ENCODE assay signal across 9 mouse cellular contexts in genomic region chr11:69150444-69150843, GRCm38 (mm10). TPM values are rescaled to one million over a fixed set of nuclear protein-coding genes. Genes with fewer than 3 reads are reported as not detected.
DNase-seq lines count a peak whose midpoint lies in the region; ATAC-seq and TF ChIP-seq lines count a peak whose summit lies in the region.
"Had no signal": no experiment of that assay in that cellular context is flagged by ENCODE, and none has a peak within 500 bp of the region (broad histone marks: within the 10 kb centered on the region; RNA-seq: fewer than 3 reads in every experiment).

No protein-coding gene starts in this region.

- H3K27ac ChIP-seq in embryonic facial prominence, embryonic 12.5 days, result no peak overlapping the region
- H3K27ac ChIP-seq in heart, postnatal 0 days (ENCODE audit: low read depth), result no peak overlapping the region
- no peak overlapping the region for H3K27ac ChIP-seq in lung, postnatal 0 days (ENCODE audit: low read length)

- H3K4me2 ChIP-seq in embryonic facial prominence, embryonic 12.5 days (replicated peaks), result peak overlapping the region; percentile 40
- H3K4me2 ChIP-seq in heart, postnatal 0 days (ENCODE audit: low read depth, low read length), result peak overlapping the region; percentile 40
- H3K4me2 ChIP-seq in lung, postnatal 0 days (replicated peaks; ENCODE audit: low read depth, low read length), result peak overlapping the region; percentile 25; the same call in 1 of the 2 replicates

- no peak for ATAC-seq in embryonic facial prominence, embryonic 12.5 days (ENCODE audit: insufficient number of reproducible peaks, insufficient read depth, low FRiP score, low TSS enrichment)
- no peak for ATAC-seq in heart, postnatal 0 days (ENCODE audit: insufficient read depth, low read depth)
- ATAC-seq in lung, postnatal 0 days, result no peak

- H3K4me1 ChIP-seq in embryonic facial prominence, embryonic 12.5 days, result 0 out of 2 replicates have a peak, but pooled peaks cover 3% of the 10 kb centered on the region
- H3K4me1 ChIP-seq in heart, postnatal 0 days (ENCODE audit: control insufficient read depth, insufficient read depth), result no peaks in the 10 kb centered on the region; the same call in 1 of the 2 replicates
- no peaks in the 10 kb centered on the region for H3K4me1 ChIP-seq in lung, postnatal 0 days (ENCODE audit: insufficient read depth, low read depth, low read length)

- H3K27me3 ChIP-seq in embryonic facial prominence, embryonic 12.5 days, result peaks cover 4% of the 10 kb centered on the region; the same call in 1 of the 2 replicates
- peaks cover 17% of the 10 kb centered on the region for H3K27me3 ChIP-seq in heart, postnatal 0 days (ENCODE audit: control insufficient read depth, insufficient read depth, low read length)
- H3K27me3 ChIP-seq in lung, postnatal 0 days (replicated peaks; ENCODE audit: insufficient read depth, low read length), result no peaks in the 10 kb centered on the region

- H3K9ac ChIP-seq in embryonic facial prominence, embryonic 12.5 days, result 0 out of 2 replicates have a peak overlapping the region, but pooled peaks have one; percentile 3
- H3K9ac ChIP-seq in heart, postnatal 0 days (replicated peaks; ENCODE audit: low read depth, low read length), result no peak overlapping the region
- no peak overlapping the region for H3K9ac ChIP-seq in lung, postnatal 0 days (replicated peaks; ENCODE audit: low read depth)

- TF ChIP-seq CTCF in heart, postnatal 0 days (IDR thresholded peaks at IDR 0.05; ENCODE audit: low read depth), result peak; percentile 64
- peak; percentile 73 for TF ChIP-seq CTCF in lung, postnatal 0 days (IDR thresholded peaks at IDR 0.05)

- H3K4me3 ChIP-seq in embryonic facial prominence, embryonic 12.5 days, result peak overlapping the region; percentile 9
- no peak overlapping the region for H3K4me3 ChIP-seq in heart, postnatal 0 days (ENCODE audit: low read depth, low read length)
- no peak overlapping the region for H3K4me3 ChIP-seq in lung, postnatal 0 days (ENCODE audit: low read depth, low read length)

- 5% methylated on average over 7 of the region's 7 CpGs for WGBS in embryonic facial prominence, embryonic 12.5 days
- WGBS in heart, postnatal 0 days, result 8% methylated on average over 7 of the region's 7 CpGs
- WGBS in lung, postnatal 0 days, result 4% methylated on average over 7 of the region's 7 CpGs

- DNase-seq in ES-CJ7 (ENCODE audit: low read depth, low spot score), result peak; percentile 77
- DNase-seq in adrenal gland, postnatal 36 days, result peak; percentile 73 to 84
- peak; percentile 56 for DNase-seq in heart, postnatal 0 days (ENCODE audit: low spot score)
- peak; percentile 62 to 89 for DNase-seq in kidney, postnatal 36 days
- peak; percentile 80 for DNase-seq in lung, postnatal 0 days (ENCODE audit: low spot score)
- peak; percentile 49 for DNase-seq in retina, postnatal 7 days (ENCODE audit: low read depth, low spot score)
- peak; percentile 36 for DNase-seq in yolk sac, embryonic 10.5 days (ENCODE audit: low spot score)

- no peaks in the 10 kb centered on the region for H3K36me3 ChIP-seq in embryonic facial prominence, embryonic 12.5 days
- no peaks in the 10 kb centered on the region for H3K36me3 ChIP-seq in heart, postnatal 0 days (replicated peaks; ENCODE audit: control insufficient read depth, insufficient read depth, low read length)
- no peaks in the 10 kb centered on the region for H3K36me3 ChIP-seq in lung, postnatal 0 days (ENCODE audit: insufficient read depth, low read length)

- no peak for TF ChIP-seq EP300 in heart, postnatal 0 days (IDR thresholded peaks at IDR 0.05; ENCODE audit: low read depth)
- no peak for TF ChIP-seq EP300 in lung, postnatal 0 days (IDR thresholded peaks at IDR 0.05)

- no peaks in the 10 kb centered on the region for H3K9me3 ChIP-seq in embryonic facial prominence, embryonic 12.5 days
- H3K9me3 ChIP-seq in heart, postnatal 0 days (replicated peaks; ENCODE audit: control insufficient read depth, low read length), result no peaks in the 10 kb centered on the region
- no peaks in the 10 kb centered on the region for H3K9me3 ChIP-seq in lung, postnatal 0 days (ENCODE audit: low read length)

RNA-seq across cellular contexts. Expression of gene Alox12b, which starts 6.3 kb away (rescaled TPM):
- total RNA-seq in adrenal gland, postnatal 36 days (2021), result not detected
- 0.15 and 0.19 TPM in 2 replicates for polyA plus RNA-seq in embryonic facial prominence, embryonic 12.5 days (2016; fragmentation: Nextera tagmentation; extraction: Ambion mirVana)
- not detected in 2 replicates for total RNA-seq in heart, postnatal 0 days (2014; rRNA removed; ENCODE audit: low replicate concordance)
- not detected in 2 replicates for polyA plus RNA-seq in heart, postnatal 0 days (2015; fragmentation: Nextera tagmentation; extraction: Ambion mirVana)
- polyA plus RNA-seq in lung, postnatal 0 days (2015; fragmentation: Nextera tagmentation; extraction: Ambion mirVana), result not detected in 2 replicates

RNA-seq across cellular contexts. Expression of gene Aloxe3, which starts 24.7 kb away (rescaled TPM):
- 1 to 10 TPM in 1 of 2 experiments, under 1 TPM in 1; 0.63 to 1.1 TPM for total RNA-seq in adrenal gland, postnatal 36 days (2021)
- 0.47 and 0.89 TPM in 2 replicates for polyA plus RNA-seq in embryonic facial prominence, embryonic 12.5 days (2016; fragmentation: Nextera tagmentation; extraction: Ambion mirVana)
- 0.58 TPM in 1 of 2 replicates, not detected in the other for total RNA-seq in heart, postnatal 0 days (2014; rRNA removed; ENCODE audit: low replicate concordance)
- 0.08 TPM in 1 of 2 replicates, not detected in the other for polyA plus RNA-seq in heart, postnatal 0 days (2015; fragmentation: Nextera tagmentation; extraction: Ambion mirVana)
- 0.13 and 0.44 TPM in 2 replicates for polyA plus RNA-seq in lung, postnatal 0 days (2015; fragmentation: Nextera tagmentation; extraction: Ambion mirVana)

RNA-seq across cellular contexts. Expression of gene 9130213A22Rik, which starts 28.1 kb away (rescaled TPM):
- total RNA-seq in adrenal gland, postnatal 36 days (2021), result under 1 TPM; 0.50 to 0.76 TPM
- polyA plus RNA-seq in embryonic facial prominence, embryonic 12.5 days (2016; fragmentation: Nextera tagmentation; extraction: Ambion mirVana), result 0.14 and 0.40 TPM in 2 replicates
- 0.66 TPM in 1 of 2 replicates, not detected in the other for total RNA-seq in heart, postnatal 0 days (2014; rRNA removed; ENCODE audit: low replicate concordance)
- polyA plus RNA-seq in heart, postnatal 0 days (2015; fragmentation: Nextera tagmentation; extraction: Ambion mirVana), result 0.30 and 0.49 TPM in 2 replicates
- 0.42 and 0.50 TPM in 2 replicates for polyA plus RNA-seq in lung, postnatal 0 days (2015; fragmentation: Nextera tagmentation; extraction: Ambion mirVana)

RNA-seq across cellular contexts. Expression of gene Hes7, which starts 30.2 kb away (rescaled TPM):
- total RNA-seq in adrenal gland, postnatal 36 days (2021), result under 1 TPM; 0.17 to 0.26 TPM
- polyA plus RNA-seq in embryonic facial prominence, embryonic 12.5 days (2016; fragmentation: Nextera tagmentation; extraction: Ambion mirVana), result 0.65 and 0.73 TPM in 2 replicates
- total RNA-seq in heart, postnatal 0 days (2014; rRNA removed; ENCODE audit: low replicate concordance), result not detected in 2 replicates
- polyA plus RNA-seq in heart, postnatal 0 days (2015; fragmentation: Nextera tagmentation; extraction: Ambion mirVana), result 0.26 and 0.29 TPM in 2 replicates
- polyA plus RNA-seq in lung, postnatal 0 days (2015; fragmentation: Nextera tagmentation; extraction: Ambion mirVana), result 0.38 and 0.49 TPM in 2 replicates

RNA-seq across cellular contexts. Expression of gene Alox8, which starts 47.2 kb away (rescaled TPM):
- total RNA-seq in adrenal gland, postnatal 36 days (2021), result not detected
- 0.12 and 0.20 TPM in 2 replicates for polyA plus RNA-seq in embryonic facial prominence, embryonic 12.5 days (2016; fragmentation: Nextera tagmentation; extraction: Ambion mirVana)
- 3.0 and 3.7 TPM in 2 replicates for total RNA-seq in heart, postnatal 0 days (2014; rRNA removed; ENCODE audit: low replicate concordance)
- polyA plus RNA-seq in heart, postnatal 0 days (2015; fragmentation: Nextera tagmentation; extraction: Ambion mirVana), result 0.86 and 2.5 TPM in 2 replicates
- polyA plus RNA-seq in lung, postnatal 0 days (2015; fragmentation: Nextera tagmentation; extraction: Ambion mirVana), result 0.04 and 0.08 TPM in 2 replicates
- polyA plus RNA-seq: large intestine, adult 2 months had no signal
